Mouse (Mus musculus) gastrocnemius, postnatal 14 days (tissue): ENCODE data around the gene Abcb7. TPM values are rescaled to one million over a fixed set of nuclear protein-coding genes. Genes with fewer than 3 reads are reported as not detected.

ENCODE experiments used
- total RNA-seq, 2 experiments: library from RNA; stranded (reverse); gene quantifications; 2 replicates each; pipeline ENCODE4 v1.2.3; 2021

Gene Abcb7
- total RNA-seq, 2 experiments from 2014 or later: 32.7 to 40.7 TPM

Other genes starting within 250 kb of the Abcb7 start
- gene Nexmif, start 212.7 kb downstream of the Abcb7 start, total RNA-seq: under 1 TPM; 0.13 to 0.25 TPM
- 10 to 100 TPM; 11.4 to 12.4 TPM for gene Uprt, start 69.0 kb upstream of the Abcb7 start, total RNA-seq